Mouse (Mus musculus) layer of hippocampus, postnatal 10 days (tissue): ENCODE data around the gene Mrm3. TPM values are rescaled to one million over a fixed set of nuclear protein-coding genes. Genes with fewer than 3 reads are reported as not detected.

ENCODE experiments used
- DNase-seq, 2 experiments: peaks; one replicate each; pipeline ENCODE4 v3.0.0; 2021; ENCODE audit warnings: low spot score in 2 of 2
- total RNA-seq, 2 experiments: library from RNA; stranded (reverse); gene quantifications; 2 replicates each; pipeline ENCODE4 v1.2.3; 2021

Mrm3 gene
- total RNA-seq, 2 experiments from 2014 or later: 17.6 to 18.2 TPM

GRCm38 (mm10) chr11:76247239-76247638 is 3.7 kb downstream of the Mrm3 start:
- no peak for DNase-seq

- DNase-seq: peak in 1 of 2 experiments; percentile 25
Measured at GRCm38 (mm10) chr11:76252036-76252435, 8.5 kb downstream of the Mrm3 start.

- DNase-seq: peak; percentile 94 to 95
Measured at GRCm38 (mm10) chr11:76253145-76253917, 9.8 kb downstream of the Mrm3 start.

- DNase-seq: peak in 1 of 2 experiments; percentile 17
Measured at GRCm38 (mm10) chr11:76253918-76254264, 10.4 kb downstream of the Mrm3 start.

GRCm38 (mm10) chr11:76255431-76256001 is 12.0 kb downstream of the Mrm3 start:
- DNase-seq: peak; percentile 32 to 35

- peak in 1 of 2 experiments; percentile 9 for DNase-seq
Measured at GRCm38 (mm10) chr11:76256129-76256528, 12.6 kb downstream of the Mrm3 start.

- no peak for DNase-seq
Measured at GRCm38 (mm10) chr11:76257386-76257785, 13.9 kb downstream of the Mrm3 start.

GRCm38 (mm10) chr11:76258511-76258910 is 15.0 kb downstream of the Mrm3 start:
- DNase-seq: no peak

- DNase-seq: no peak
Measured at GRCm38 (mm10) chr11:76260208-76261050, 16.9 kb downstream of the Mrm3 start.

- no peak for DNase-seq
Measured at GRCm38 (mm10) chr11:76261224-76261623, 17.7 kb downstream of the Mrm3 start.

- DNase-seq: no peak
Measured at GRCm38 (mm10) chr11:76262611-76263351, 19.3 kb downstream of the Mrm3 start.

- DNase-seq: no peak
Measured at GRCm38 (mm10) chr11:76267550-76267949, 24.0 kb downstream of the Mrm3 start.

- no peak for DNase-seq
Measured at GRCm38 (mm10) chr11:76268001-76268459, 24.5 kb downstream of the Mrm3 start.

- DNase-seq: no peak
Measured at GRCm38 (mm10) chr11:76268521-76269065, 25.1 kb downstream of the Mrm3 start.

GRCm38 (mm10) chr11:76272440-76272839 is 28.9 kb downstream of the Mrm3 start:
- no peak for DNase-seq

GRCm38 (mm10) chr11:76278960-76279852 is 35.7 kb downstream of the Mrm3 start:
- DNase-seq: no peak

GRCm38 (mm10) chr11:76279971-76280370 is 36.5 kb downstream of the Mrm3 start:
- no peak for DNase-seq

- DNase-seq: no peak
Measured at GRCm38 (mm10) chr11:76283841-76284240, 40.3 kb downstream of the Mrm3 start.

- no peak for DNase-seq
Measured at GRCm38 (mm10) chr11:76285431-76286075, 42.0 kb downstream of the Mrm3 start.
